Mouse (Mus musculus) embryo, embryonic 11 days (tissue): ENCODE measurements around the gene Zgrf1.
A peak's percentile ranks its signal among the peaks of the same experiment; 100 is the strongest.

ENCODE experiments used
- DNase-seq: peaks from one replicate; pipeline ENCODE4 v3.0.0-alpha.2; 2015

Gene Zgrf1

DNA sequence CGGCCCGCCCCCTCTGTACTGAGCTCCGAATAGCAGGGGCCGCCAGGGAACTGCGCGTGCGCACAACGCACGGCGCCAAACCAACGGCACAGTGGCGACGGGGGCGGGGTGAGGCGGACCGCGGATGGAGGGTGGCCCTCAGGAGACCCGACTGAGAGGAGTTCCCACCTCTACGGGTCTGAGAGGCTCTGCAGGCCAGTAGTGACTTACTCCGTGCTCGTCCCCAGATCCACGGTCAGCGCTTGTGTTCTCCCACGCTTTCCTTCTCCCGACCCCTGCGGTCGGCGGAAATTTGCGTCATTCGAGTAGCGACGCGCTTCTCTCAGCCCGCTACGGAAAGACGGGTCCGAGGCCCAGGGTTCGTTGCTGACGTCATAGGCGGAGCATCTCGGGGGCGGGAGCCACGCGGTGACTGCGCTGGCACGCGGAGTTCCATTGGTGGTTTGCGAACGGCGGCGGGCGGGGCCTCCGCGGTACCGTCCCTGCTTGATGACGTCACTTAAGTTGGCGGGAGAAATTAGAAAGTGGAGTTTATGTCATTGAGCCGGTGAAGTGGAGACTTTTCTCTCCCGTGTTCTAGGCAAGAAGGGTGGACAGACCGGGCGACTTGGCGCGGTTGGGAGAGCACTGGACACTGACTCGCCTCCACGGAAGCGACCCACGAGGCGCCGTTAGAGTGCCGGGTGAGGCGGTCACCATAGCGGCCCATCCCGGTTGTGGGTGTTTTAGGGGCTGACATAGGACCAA is at the start of gene Zgrf1, which contains the start of gene Larp7:
Gene Zgrf1 (plus strand): TSS at position 517 of the 747 bp plus-strand sequence.
Gene Larp7 (minus strand): TSS at position 377 of the 747 bp plus-strand sequence.
- DNase-seq: peak; percentile 100

DNA sequence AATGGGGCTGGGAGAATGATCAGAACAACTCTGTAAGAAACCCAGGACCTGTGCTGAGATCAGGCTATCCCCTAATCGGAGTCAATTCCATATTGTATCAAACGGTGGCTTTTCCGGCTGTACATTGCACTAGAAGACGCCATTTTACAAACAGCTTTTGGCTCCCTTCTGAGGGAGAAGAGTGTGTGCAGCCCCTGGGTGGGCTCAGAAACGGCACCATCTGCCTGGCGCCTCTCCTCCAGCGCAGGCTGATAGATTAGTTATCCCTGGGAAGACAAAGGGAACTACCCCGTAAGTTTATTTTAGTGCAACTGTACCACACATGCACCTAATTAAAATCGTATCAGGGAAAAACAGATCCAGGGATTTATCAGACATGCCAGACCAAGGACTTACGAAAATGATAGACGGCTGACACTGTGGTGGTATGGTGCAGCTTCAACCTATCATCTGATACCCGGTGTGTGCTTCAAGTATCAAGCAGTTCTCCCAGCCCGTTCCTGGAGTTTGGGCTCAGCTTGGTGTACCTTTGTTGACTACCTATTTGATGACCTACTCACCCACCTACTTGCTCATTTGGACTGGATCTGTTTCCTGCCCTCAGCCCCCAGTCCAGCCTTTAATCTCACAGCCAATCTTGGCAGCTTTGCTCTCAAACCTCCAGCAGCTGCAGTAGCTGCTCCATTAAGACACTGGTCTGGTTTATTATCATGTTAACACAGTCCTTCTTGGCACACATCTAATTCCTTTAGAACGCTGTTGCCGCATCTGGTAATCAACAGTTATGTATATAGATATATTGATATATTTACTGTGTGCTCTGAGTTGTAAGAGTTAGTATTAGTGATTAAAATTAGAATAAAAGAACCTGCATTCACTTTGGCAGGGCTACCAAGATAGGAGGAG is 45.2 kb upstream of the Zgrf1 start:
- no peak for DNase-seq

DNA sequence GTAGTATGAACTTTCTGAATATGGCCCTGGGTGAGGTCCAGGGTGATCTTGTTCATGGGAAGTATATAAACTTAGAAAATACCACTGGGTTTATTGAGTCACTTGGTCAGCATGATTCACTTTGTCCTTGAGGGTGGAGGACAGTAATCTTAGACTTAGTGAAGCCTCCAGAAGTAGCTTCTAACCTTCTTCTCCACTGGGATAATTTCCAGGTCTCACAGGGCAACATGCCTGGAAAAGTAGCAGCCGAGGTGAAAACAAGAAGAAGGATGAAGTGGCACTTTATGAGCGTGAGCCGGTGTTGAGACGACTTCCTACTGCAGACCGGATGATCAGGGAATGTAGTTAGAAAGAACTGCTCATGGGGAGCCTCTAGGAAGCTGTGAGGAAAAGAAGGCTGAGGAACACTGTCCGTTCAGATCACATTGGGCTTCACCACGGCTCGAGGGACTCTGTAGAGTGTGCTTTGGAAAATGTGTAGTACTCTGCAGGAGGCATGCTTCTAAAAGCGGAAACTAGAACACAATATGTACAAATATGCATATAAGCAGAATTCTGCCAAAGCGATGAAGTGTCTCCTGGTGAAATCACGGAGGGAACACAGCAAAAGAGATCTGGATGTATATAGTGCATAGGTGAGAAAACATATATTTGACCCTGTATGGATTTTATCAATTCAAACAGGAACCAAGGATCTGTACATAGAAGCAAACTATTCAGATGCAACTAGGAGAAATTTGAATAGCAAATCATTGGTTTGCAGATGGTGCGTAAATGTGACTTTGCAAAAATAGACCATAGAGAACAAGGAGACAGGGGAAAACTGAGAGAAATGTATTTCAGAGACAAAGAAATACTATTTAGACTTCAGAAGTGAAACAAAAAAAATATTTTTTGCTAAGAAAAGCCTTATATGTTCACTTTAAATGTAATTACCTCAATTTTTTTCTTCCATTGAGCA is 41.2 kb upstream of the Zgrf1 start:
- no peak for DNase-seq

DNA sequence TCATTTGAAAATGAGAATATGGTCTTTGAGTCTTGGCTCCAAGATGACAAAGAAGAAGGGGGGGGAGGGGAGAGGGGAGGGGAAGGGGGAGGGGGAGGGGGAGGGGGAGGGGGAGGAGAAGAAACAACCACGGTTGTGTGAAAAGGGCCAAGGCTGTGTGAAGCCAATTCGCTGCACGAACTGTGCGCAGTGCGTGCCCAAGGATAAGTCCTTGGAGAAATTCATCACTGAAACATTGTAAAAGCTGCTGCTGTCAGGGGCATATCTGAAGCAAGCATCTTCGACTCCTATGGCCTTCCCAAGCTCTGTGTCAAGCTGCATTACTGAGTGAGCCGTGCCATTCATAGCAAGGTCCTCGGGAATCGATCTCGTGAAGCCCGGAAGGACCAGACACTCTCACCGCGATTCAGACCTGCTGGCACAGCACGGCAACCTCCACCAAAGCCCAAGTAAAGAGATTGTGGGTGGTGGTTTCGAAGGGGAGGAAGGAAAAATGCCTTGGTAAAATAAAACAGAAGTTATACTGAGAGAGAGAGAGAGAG is 40.4 kb upstream of the Zgrf1 start:
- no peak for DNase-seq

DNA sequence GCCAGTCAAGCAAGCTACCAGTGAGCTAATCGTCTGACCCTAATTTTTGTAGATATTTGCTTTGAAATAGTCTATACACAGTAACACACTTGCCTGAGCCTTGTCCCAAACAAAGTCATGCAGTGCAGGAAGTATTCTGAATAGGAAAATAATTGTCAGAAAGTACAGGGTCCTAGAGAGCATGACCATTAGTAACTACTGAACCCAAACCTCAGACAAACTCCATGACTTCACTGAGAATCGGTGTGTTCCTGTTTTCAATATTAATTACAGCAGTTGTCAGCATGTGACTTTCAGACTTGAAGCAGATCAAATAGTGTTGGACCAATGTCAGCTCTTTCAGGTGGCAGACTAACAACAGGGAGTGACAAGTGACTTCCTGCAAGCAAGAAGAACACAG is 39.6 kb upstream of the Zgrf1 start:
- DNase-seq: no peak

DNA sequence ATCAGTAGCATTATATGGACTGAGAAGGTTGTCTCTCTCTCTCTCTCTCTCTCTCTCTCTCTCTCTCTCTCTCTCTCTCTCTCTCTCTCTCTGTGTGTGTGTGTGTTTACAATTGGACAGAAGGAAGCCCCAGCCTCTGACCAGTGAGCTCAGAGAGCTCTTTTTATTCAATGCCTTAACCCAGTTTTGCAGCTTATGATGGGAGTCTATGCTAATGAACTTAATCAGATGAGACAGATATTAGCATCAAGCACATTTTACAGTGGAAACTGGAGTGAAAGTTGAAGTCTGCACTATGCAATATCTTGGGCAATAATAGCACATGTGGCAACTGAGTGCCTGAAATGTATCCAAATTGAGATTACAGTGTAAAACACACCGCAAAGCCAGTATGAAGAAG is 38.0 kb upstream of the Zgrf1 start:
- no peak for DNase-seq

DNA sequence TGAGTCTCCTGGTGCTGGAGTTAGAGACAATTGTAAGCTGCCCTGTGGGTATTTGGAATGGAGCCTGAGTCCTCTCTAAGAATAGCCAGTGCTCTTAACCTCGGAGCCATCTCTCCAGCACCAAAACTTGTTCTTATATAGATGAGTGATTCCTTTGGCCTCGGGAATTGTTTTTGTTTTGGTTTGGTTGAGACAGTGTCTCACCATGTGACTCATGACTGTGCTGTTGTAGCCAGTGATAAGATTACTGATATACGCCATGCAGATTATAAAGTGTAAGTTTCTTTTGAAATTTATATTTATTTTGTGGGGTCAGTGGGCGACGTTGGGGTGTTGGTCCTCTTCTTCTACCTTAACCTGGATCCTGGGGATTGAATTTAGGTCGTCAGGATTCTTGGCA is 33.0 kb upstream of the Zgrf1 start:
- DNase-seq: no peak

DNA sequence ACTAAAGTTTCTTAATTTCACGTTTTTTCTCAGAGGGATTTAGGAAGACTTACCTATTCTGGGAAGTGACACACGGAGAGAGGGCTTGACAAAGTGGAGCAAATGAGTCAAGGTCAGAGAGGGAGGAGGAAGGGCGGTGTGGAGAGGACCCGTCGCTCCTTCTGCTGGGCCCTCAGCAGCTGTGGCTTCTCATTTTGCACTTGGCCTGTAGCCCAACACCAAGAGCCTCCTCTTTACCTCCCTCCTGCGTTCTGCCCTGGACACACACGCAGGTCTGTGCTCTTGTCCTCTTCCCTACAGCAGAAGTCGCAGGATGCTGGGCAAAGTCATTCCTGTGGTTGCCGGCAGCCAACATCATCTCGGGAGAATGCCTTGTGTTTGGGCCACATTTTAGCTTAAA is 32.1 kb upstream of the Zgrf1 start:
- DNase-seq: no peak

DNA sequence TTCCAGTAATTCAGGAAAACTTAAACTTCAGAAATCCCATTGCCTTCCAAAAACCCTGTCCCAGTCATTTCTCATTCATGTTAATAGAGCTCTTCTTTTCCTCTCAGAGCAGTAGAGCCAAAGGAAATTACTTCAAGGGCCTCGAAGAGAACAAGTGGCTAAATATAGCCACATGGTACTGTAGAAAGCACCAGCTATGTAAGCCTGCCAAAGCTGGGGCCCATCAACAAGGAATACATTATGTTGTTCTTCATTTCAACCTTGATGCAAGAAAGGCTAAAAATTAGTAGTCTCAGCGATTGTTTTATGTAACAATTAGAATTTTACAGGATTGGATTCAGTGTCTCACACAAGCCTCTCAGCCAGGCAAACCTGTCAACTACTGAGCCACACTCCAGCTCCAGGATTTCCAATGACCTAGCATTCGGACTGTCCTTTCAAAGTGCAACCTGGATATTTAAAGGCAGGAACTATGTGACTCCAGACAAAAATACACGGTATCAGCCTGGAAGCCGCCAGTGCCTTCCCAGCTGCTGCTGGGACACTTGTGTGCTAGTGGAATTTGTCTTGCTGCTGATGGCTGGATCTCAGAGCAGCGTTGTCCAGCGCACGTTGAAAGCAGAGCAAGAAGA is 28.0 kb upstream of the Zgrf1 start:
- no peak for DNase-seq

DNA sequence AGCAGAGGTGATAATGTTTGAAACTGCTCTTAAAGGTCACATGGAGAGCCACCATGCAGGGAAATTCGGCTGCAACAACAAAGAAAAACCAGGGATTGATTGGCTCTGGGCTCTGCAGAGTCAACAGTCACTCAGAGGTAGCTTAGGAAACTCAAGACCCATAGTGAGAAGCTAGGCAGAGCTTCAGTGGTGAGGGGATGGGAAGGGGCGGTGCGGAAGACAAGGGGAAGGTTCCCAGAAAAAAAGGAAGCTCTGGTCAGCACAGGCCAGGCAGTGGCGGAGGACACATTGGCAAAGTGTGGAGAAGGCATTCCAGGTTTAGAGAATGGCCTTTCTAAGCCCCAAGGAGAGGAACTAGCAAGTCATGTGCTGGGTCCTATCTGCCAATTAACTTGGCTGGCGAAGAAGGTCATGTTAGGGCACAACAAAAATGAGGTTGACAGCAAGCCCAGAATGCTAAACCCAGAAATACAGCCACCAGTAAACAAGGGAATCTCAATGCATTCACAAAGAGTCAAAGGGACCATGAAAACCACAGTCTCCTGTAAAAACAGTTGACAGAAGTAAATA is 25.7 kb upstream of the Zgrf1 start:
- no peak for DNase-seq

DNA sequence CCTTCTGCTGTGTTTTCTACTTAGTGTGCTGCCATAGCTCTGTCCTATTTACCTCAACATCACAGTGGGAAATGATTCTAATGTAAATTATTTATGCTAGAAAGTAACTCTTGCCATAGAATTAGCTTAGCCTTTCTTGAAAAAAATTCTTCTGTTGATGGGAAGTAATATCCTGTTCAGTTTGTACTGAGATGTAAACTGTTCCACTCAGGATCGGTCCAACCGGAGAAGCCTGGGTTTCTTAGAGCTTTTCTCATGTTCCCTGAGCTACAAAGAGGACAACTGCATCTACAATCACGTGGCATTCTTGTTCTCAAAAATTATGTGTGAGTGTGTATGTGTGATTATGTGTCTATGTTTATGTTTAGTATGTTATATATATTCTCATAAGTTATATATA is 24.1 kb upstream of the Zgrf1 start:
- DNase-seq: no peak

DNA sequence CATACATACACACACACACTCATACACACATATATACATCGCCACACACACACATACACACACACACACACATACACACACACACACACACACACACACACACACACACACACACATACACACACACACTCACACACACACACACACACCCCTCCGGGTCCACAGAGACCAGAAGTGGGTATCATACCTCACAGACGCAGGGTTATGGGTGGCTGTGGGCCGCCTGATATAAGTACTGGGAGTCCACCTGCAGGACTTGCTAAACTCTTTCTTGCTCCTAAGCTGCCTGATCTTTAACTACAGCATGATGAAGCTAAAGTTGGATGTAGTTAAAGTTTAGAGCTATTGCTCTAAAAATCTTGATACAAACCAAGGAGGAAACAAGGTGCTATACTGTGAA is 23.5 kb upstream of the Zgrf1 start:
- no peak for DNase-seq

DNA sequence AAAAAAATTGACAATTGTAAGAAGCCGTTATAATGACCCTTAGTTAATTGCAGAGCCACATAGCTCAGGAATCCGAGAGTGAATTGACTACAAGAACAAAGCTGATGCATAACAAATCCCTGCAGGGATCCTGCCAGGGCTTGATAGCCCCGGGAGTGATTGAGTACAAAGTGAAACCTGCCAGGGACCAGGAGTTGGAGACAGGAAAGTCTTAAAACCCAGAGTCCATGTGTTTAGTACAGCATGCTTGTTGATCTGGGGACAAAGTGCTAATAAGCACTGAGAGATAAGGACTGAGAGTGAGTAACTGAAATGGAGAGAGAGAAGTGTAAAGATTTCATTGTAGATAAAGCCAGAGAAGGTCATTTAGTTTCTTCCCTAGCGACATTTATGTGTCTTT is 23.0 kb upstream of the Zgrf1 start:
- DNase-seq: no peak

DNA sequence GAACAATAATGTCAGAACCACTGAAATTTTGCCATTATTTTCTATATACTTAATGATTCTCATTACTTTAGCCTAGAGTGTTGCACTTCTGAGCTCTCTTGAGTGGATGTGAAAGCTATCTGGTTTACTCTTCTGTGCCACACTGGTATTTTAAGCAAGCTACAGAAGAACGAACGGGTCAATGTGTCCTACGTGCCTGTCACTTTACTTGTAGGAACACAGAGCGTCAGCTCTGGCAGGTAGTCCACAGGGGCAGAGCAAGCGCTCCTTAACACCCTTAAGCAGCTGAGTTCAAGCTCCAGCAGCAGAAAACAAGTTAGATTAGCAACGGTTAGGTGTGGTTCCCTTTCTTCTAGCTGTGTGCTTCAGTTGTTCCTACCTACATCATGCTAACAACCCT is 14.1 kb upstream of the Zgrf1 start:
- no peak for DNase-seq

DNA sequence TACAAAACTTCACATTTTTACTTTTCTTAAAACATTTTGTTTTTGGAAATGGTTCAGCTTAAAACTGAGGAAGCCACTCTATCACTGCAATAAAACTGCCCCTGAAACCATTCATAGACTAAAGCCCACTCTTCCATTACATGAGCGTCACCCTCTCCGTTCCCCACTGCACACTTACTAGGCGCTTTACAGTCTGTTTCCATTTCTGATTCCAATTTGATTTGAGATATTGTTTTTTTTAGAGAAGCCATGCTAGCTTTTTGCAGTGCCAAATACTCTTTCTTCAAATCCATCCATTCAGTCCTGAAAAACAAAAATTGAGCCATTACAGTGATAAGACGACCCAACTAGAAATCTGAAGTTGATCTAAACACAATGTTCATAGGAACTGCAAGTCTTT is 9.3 kb upstream of the Zgrf1 start:
- DNase-seq: no peak

DNA sequence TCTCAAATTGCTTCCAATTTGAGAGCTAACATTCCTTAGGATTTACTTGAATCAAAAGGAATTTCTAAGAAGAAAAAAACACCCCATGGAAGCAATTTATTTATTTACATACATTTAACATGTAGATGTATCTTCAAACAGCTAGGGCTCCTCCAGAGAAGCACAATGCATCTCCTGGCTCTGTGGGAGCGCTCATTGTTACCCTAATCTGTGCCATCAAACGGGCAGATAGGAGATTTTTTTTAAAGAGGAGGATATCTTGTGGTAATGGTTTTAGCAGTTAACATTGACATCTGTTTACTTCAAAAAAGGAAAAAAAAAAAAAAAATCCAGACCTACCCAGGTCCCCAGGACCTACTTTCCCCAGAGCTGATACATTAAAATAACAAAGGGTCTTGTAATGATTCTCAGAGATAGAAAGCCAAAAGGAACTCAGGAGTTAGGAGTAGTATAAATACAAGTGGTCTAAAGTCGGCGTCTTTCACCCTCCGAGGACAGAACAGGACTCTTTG is 8.6 kb upstream of the Zgrf1 start:
- no peak for DNase-seq

DNA sequence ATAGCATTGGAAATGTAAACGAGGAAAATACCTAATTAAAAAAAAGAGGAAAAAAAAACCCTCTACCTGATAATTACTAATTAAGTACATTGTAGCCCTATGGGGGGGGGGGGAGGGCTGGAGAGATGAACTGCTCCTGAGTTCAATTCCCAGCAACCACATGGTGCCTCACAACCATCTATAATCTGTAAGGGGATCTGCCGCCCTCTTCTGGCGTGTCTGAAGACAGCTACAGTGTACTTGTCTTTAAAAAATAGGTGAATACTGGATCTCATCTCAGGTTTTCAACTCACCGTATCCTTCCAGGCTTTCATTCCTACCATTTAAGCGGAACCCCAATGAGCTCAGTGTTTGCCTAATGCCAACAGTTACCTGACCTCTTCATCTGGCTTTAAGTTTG is 5.4 kb upstream of the Zgrf1 start:
- DNase-seq: peak; percentile 49

DNA sequence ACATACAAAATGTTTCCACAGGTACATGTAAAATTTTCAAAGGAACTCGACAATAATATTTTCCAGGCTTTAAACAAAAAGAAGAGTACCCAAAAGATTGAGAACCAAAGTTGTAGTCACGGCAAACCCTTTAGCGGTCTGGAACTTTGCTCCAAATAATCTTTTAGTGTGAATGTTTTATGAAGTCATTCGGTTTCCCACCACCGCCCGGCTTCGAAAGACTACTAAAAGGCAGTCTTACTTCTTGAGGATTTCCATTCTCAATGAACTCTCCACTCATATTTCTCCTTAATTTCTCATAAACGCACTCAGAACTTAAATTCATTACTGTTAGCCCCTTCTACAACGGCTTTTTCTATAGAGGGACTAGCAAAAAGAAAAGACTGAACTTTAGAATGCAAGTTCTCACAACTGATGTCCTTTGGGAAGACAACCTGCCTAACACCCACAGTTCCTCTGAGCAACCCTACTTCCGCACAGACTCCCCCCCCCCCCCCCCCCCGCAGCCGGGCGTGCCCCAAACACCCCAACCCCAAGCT is 786 bp upstream of the Zgrf1 start:
- no peak for DNase-seq

DNA sequence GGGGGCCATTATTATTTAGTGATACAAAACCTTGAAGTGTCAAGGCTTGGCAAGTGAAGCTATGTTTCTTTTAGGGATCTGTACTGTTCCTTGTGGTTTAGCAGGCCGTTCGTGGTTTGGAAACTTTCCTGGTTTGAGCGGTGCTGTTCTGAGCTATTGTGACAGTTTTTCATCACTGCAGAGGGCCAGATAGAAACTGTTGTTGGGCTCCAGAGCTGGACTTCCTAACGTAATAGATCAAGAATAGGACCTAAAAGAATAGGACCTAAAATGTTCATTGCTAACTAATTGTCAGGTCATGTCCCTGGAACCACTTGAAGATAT is 393 bp downstream of the Zgrf1 start:
- DNase-seq: no peak

DNA sequence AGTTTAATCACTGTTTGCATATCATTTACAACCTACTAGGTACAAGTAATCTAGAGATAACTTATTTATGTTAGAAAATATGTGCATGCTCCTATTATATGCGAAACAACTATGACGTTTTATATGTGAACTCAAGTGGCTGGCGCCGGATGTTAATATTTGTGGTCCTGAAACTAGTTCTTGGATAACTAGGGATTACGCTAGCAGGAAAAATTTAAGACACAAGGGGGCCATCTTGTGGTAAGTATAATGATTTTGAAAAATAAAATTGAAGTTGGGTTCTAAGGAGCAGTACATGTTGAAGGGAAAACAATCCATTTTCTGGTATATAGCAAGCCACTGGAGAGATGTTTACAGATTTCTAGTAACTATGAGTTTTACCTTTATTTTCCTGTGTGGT is 1.4 kb downstream of the Zgrf1 start:
- DNase-seq: peak; percentile 50

DNA sequence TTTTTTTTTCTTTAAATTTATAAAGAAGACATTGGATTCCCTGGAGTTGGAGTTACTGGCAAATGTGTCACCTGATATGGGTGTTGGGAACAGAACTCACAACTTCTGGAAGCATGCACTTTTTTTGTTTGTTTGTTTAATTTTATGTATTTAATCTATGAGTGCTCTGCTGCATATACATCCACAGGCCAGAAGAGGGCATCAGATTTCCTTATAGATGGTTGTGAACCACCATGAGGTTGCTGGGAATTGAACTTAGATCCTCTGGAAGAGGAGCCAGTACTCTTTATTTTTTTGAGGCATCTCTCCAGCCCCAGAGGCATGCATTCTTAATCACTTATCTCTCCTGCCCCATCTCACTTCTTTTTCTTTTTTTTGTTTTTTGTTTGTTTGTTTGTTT is 4.9 kb downstream of the Zgrf1 start:
- DNase-seq: peak; percentile 11

DNA sequence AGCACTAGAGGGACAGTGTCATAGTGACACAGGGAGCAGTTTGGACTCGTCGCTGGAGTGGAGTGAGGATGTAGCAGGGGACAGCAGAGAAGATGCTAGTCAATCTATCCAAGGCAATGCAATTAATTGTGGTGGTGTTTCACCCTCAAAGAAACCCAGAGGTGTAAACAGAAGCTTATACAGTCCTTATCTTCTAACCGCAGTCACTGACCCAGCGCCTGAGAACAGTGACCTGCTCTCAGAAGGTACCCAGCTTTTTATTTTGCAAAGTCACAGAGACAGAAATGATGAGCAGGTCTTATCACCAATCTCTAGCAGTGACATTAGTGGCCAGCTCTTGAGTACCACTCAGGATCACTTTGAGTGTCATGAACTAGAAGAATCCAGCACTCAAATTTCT is 9.7 kb downstream of the Zgrf1 start:
- DNase-seq: no peak
